Mouse (Mus musculus) liver, embryonic 14.5 days (tissue): Measurements from ENCODE around the gene Limk2.

ENCODE experiments used
- CTCF ChIP-seq: IDR thresholded peaks from 2 replicates; pipeline ENCODE4 v1.5.1; 2016; ENCODE audit warnings: antibody characterized with exemption, low read depth, control low read depth
- EP300 ChIP-seq: IDR thresholded peaks from 2 replicates; pipeline ENCODE4 v1.6.1; 2016; ENCODE audit warnings: antibody characterized with exemption, low read depth

DNA sequence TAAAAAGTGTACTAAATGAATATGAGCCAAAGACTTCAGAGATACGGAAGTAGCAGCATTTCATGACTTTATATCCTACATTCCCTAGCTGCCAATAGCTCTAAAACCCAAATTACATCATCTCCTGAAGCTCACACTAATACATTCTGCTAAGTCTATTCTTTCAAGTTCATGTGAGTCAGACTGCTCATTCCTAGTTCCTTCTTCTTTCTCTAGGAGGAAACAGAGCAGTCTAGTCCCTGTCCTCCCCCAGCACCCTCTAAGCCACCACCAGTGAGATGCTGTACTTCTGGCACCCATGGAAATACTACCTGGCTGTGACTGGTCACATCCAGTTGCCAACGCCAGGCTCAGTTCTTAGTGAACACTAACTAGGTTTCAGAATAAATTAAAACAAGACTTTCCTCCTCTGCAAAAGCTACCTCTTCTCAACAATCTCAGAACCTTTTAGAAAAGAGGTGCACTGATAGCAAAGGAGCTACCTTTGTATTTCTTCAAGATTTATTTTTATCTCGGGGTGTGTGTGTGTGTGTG, 18.8 kb upstream of the Limk2 start:
- TF ChIP-seq CTCF: no peak
- TF ChIP-seq EP300: no peak
